Mouse (Mus musculus): ENCODE results near the gene Gns. TPM values are rescaled to one million over a fixed set of nuclear protein-coding genes. Genes with fewer than 3 reads are reported as not detected.

Gene Gns
- total RNA-seq, 4 experiments from 2014 or later: 24.0 to 30.4 (median 28.8) TPM

- no peak for DNase-seq (ENCODE audit: low spot score in 2 of 2)
These were observed 937 bp downstream of the Gns start for GRCm38 (mm10) chr10:121365781-121366272.

- DNase-seq (ENCODE audit: low spot score in 2 of 2): no peak
These were observed 2.4 kb downstream of the Gns start for GRCm38 (mm10) chr10:121367271-121367670.

- DNase-seq (ENCODE audit: low spot score in 2 of 2): no peak
These were observed 2.9 kb downstream of the Gns start for GRCm38 (mm10) chr10:121367780-121368179.

- DNase-seq (ENCODE audit: low spot score in 2 of 2): no peak
These were observed 4.0 kb downstream of the Gns start for GRCm38 (mm10) chr10:121368783-121369465.

- no peak for DNase-seq (ENCODE audit: low spot score in 2 of 2)
These were observed 5.9 kb downstream of the Gns start for GRCm38 (mm10) chr10:121370777-121371176.

GRCm38 (mm10) chr10:121374013-121374412 lies 9.1 kb downstream of the Gns start:
- no peak for DNase-seq (ENCODE audit: low spot score in 2 of 2)

- no peak for DNase-seq (ENCODE audit: low spot score in 2 of 2)
These were observed 10.1 kb downstream of the Gns start for GRCm38 (mm10) chr10:121374693-121375620.

GRCm38 (mm10) chr10:121375649-121376493 lies 11.0 kb downstream of the Gns start:
- no peak for DNase-seq (ENCODE audit: low spot score in 2 of 2)

GRCm38 (mm10) chr10:121376530-121377271 lies 11.8 kb downstream of the Gns start:
- DNase-seq (ENCODE audit: low spot score in 2 of 2): no peak

GRCm38 (mm10) chr10:121379387-121379786 lies 14.5 kb downstream of the Gns start:
- no peak for DNase-seq (ENCODE audit: low spot score in 2 of 2)

GRCm38 (mm10) chr10:121381280-121381679 lies 16.4 kb downstream of the Gns start:
- no peak for DNase-seq (ENCODE audit: low spot score in 2 of 2)

GRCm38 (mm10) chr10:121384710-121385109 lies 19.8 kb downstream of the Gns start:
- DNase-seq (ENCODE audit: low spot score in 2 of 2): no peak

GRCm38 (mm10) chr10:121385695-121386094 lies 20.8 kb downstream of the Gns start:
- DNase-seq (ENCODE audit: low spot score in 2 of 2): no peak

- peak; percentile 44 to 57 for DNase-seq (ENCODE audit: low spot score in 2 of 2)
These were observed 21.5 kb downstream of the Gns start for GRCm38 (mm10) chr10:121386347-121386746.

- DNase-seq (ENCODE audit: low spot score in 2 of 2): no peak
These were observed 25.7 kb downstream of the Gns start for GRCm38 (mm10) chr10:121390602-121391001.

- DNase-seq (ENCODE audit: low spot score in 2 of 2): no peak
These were observed 27.0 kb downstream of the Gns start for GRCm38 (mm10) chr10:121391901-121392300.

- DNase-seq (ENCODE audit: low spot score in 2 of 2): no peak
These were observed 29.4 kb downstream of the Gns start for GRCm38 (mm10) chr10:121394270-121394669.

- DNase-seq (ENCODE audit: low spot score in 2 of 2): no peak
These were observed 30.0 kb downstream of the Gns start for GRCm38 (mm10) chr10:121394789-121395325.

- DNase-seq (ENCODE audit: low spot score in 2 of 2): no peak
These were observed 30.8 kb downstream of the Gns start for GRCm38 (mm10) chr10:121395542-121396176.

GRCm38 (mm10) chr10:121398599-121398998 lies 33.7 kb downstream of the Gns start:
- no peak for DNase-seq (ENCODE audit: low spot score in 2 of 2)

Measured in gastrocnemius, adult 8-10 months (tissue).